Mouse (Mus musculus): Measurements from ENCODE around the gene Slc41a1. TPM values are rescaled to one million over a fixed set of nuclear protein-coding genes. Genes with fewer than 3 reads are reported as not detected.

Slc41a1 gene
- polyA plus RNA-seq, 1 experiment from 2014 or later, result 14.1 TPM

Other genes with a start within 250 kb of the Slc41a1 start
- not detected in 2 replicates for gene Avpr1b, start 228.3 kb upstream of the Slc41a1 start, polyA plus RNA-seq (2015; fragmentation: Nextera tagmentation; extraction: Ambion mirVana)
- gene Ctse, start 189.2 kb upstream of the Slc41a1 start, polyA plus RNA-seq (2015; fragmentation: Nextera tagmentation; extraction: Ambion mirVana), result not detected in 2 replicates
- gene Rab7b, start 138.8 kb upstream of the Slc41a1 start, polyA plus RNA-seq (2015; fragmentation: Nextera tagmentation; extraction: Ambion mirVana), result 0.63 and 1.1 TPM in 2 replicates
- gene Slc26a9, start 83.5 kb upstream of the Slc41a1 start, polyA plus RNA-seq (2015; fragmentation: Nextera tagmentation; extraction: Ambion mirVana), result 0.03 TPM in 1 of 2 replicates, not detected in the other
- 0.10 and 0.74 TPM in 2 replicates for gene Pm20d1, start 30.1 kb upstream of the Slc41a1 start, polyA plus RNA-seq (2015; fragmentation: Nextera tagmentation; extraction: Ambion mirVana)
- 7.7 and 7.8 TPM in 2 replicates for gene Rab29, start 39.7 kb downstream of the Slc41a1 start, polyA plus RNA-seq (2015; fragmentation: Nextera tagmentation; extraction: Ambion mirVana)
- 60.4 and 69.2 TPM in 2 replicates for gene Nucks1, start 83.0 kb downstream of the Slc41a1 start, polyA plus RNA-seq (2015; fragmentation: Nextera tagmentation; extraction: Ambion mirVana)
- gene Slc45a3, start 135.5 kb downstream of the Slc41a1 start, polyA plus RNA-seq (2015; fragmentation: Nextera tagmentation; extraction: Ambion mirVana), result 9.5 and 12.9 TPM in 2 replicates
- 10.9 and 12.6 TPM in 2 replicates for gene Elk4, start 180.1 kb downstream of the Slc41a1 start, polyA plus RNA-seq (2015; fragmentation: Nextera tagmentation; extraction: Ambion mirVana)
- gene Mfsd4a, start 240.6 kb downstream of the Slc41a1 start, polyA plus RNA-seq (2015; fragmentation: Nextera tagmentation; extraction: Ambion mirVana), result 7.3 and 8.0 TPM in 2 replicates

Data from midbrain, embryonic 13.5 days (tissue).